Mouse (Mus musculus): Measurements from ENCODE around the gene B4galt4.

DNA sequence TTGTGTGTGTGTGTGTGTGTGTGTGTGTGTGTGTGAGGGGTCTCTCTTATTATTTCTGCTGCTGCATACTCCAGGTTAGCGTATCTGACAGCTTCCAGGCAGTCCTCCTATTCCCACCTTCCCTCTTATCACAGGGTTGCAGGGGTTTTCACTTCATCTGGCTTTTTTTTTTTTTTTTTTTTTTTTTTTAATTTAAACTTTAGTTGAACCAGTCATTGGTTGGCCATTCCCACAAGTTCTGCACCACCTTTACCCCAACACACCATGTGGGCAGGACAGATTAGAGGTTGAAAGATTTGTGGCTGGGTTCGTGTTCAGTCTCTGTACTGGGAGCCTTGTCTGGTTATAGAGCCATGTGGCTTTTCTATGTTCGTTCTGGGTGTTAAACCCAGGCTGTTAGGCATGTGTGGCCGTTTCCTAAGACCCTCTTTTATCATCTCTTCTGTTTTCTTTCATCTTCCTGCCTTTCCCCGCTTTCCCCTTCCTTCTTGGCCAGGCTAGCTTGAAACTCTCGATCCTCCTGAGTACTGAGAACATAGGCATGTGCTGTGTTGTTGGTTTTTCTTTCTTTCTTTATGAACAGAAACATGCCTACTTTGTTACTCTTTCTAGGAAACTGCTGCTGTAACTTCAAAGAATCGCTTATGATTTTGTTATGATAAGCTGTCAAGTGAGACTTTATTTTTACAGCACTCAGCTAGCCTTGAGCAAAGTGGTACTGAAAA is 13.6 kb downstream of the B4galt4 start:
- TF ChIP-seq CTCF (conservative IDR thresholded peaks at IDR 0.05; ENCODE audit: insufficient read depth, insufficient read length, low read depth, low read length), result no peak
- no peak for TF ChIP-seq POLR2A (IDR thresholded peaks at IDR 0.05; ENCODE audit: low read depth, low read length)

All from kidney, adult 2 months (tissue).